Mouse (Mus musculus): ENCODE results near the gene Tcf12.

DNA sequence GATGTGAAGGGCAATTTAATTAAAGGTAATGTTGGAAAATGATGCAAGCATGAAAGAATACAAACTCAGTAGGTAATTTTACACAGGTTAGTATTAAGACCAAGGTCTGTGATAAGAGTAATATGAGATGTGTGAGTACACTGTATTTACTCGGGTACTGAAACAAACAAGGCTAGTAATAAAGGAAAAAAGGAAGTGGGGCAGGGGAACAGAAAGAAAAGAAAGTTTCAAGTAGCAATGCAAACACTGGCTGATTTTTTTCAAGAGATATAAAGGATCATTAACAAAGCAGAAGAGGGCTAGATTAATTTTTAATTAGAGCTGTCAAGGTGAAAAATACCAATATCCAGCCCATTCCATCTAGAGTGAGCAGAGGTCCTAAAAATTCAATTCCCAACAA lies 122.0 kb downstream of the Tcf12 start:
- TF ChIP-seq CTCF (IDR thresholded peaks at IDR 0.05; ENCODE audit: low read depth) (no peak), EP300 (IDR thresholded peaks at IDR 0.05; ENCODE audit: low read depth) (no peak)
